ENCODE assay signal across 21 mouse cellular contexts in genomic region chr11:83364656-83365055, GRCm38 (mm10). TPM values are rescaled to one million over a fixed set of nuclear protein-coding genes. Genes with fewer than 3 reads are reported as not detected.
DNase-seq lines count a peak whose midpoint lies in the region; ATAC-seq and TF ChIP-seq lines count a peak whose summit lies in the region.
"Had no signal": no experiment of that assay in that cellular context is flagged by ENCODE, and none has a peak within 500 bp of the region (broad histone marks: within the 10 kb centered on the region; RNA-seq: fewer than 3 reads in every experiment).

No protein-coding gene starts in this region.

- TF ChIP-seq CTCF in hindbrain, postnatal 0 days (IDR thresholded peaks at IDR 0.05; ENCODE audit: low read depth), result no peak
- TF ChIP-seq CTCF in cerebellum, adult 2 months (IDR thresholded peaks at IDR 0.05; ENCODE audit: borderline replicate concordance, insufficient read depth, low read depth, low read length), result no peak
- TF ChIP-seq CTCF in olfactory bulb, adult 2 months (IDR thresholded peaks at IDR 0.05; ENCODE audit: insufficient read depth, low read depth, low read length), result no peak

- WGBS in hindbrain, postnatal 0 days, result 67% methylated on average over 6 of the region's 6 CpGs
- 94% methylated on average over 6 of the region's 6 CpGs for WGBS in hindbrain, embryonic 12.5 days
- 14% methylated on average over 6 of the region's 6 CpGs for WGBS in cerebellum, adult 2 months
- 84% methylated on average over 6 of the region's 6 CpGs for WGBS in olfactory bulb, adult 2 months

- H3K9me3 ChIP-seq in hindbrain, postnatal 0 days (ENCODE audit: low read length), result no peaks in the 10 kb centered on the region
- H3K9me3 ChIP-seq in hindbrain, embryonic 12.5 days (replicated peaks), result no peaks in the 10 kb centered on the region
- H3K9me3 ChIP-seq: embryonic facial prominence, embryonic 12.5 days; forebrain, embryonic 15.5 days; heart, embryonic 10.5 days; hindbrain, embryonic 13.5 days had no signal

- no peak overlapping the region for H3K4me3 ChIP-seq in hindbrain, postnatal 0 days (ENCODE audit: low read length)
- no peak overlapping the region for H3K4me3 ChIP-seq in hindbrain, embryonic 12.5 days
- no peak overlapping the region for H3K4me3 ChIP-seq in cerebellum, adult 2 months (replicated peaks; ENCODE audit: insufficient read depth, low read depth, low read length)
- no peak overlapping the region for H3K4me3 ChIP-seq in olfactory bulb, adult 2 months (ENCODE audit: insufficient read depth, low read depth, low read length)
- H3K4me3 ChIP-seq: embryonic facial prominence, embryonic 12.5 days; forebrain, embryonic 15.5 days; heart, embryonic 10.5 days; hindbrain, embryonic 13.5 days had no signal

- peak overlapping the region; percentile 36; the same call in 1 of the 2 replicates for H3K27ac ChIP-seq in hindbrain, postnatal 0 days
- no peak overlapping the region for H3K27ac ChIP-seq in hindbrain, embryonic 12.5 days
- H3K27ac ChIP-seq in cerebellum, adult 2 months (ENCODE audit: insufficient read depth, low read length), result no peak overlapping the region
- peak overlapping the region; percentile 2; the same call in 1 of the 2 replicates for H3K27ac ChIP-seq in olfactory bulb, adult 2 months (ENCODE audit: insufficient read depth, low read depth, low read length)
- H3K27ac ChIP-seq: embryonic facial prominence, embryonic 12.5 days; forebrain, embryonic 15.5 days; heart, embryonic 10.5 days; hindbrain, embryonic 13.5 days had no signal

- no peak overlapping the region for H3K4me2 ChIP-seq in hindbrain, postnatal 0 days (ENCODE audit: low read depth, low read length)
- H3K4me2 ChIP-seq in hindbrain, embryonic 12.5 days (replicated peaks), result no peak overlapping the region
- H3K4me2 ChIP-seq: embryonic facial prominence, embryonic 12.5 days; forebrain, embryonic 15.5 days; hindbrain, embryonic 13.5 days had no signal

- DNase-seq in hindbrain, postnatal 0 days (ENCODE audit: low spot score), result no peak
- DNase-seq in cerebellum, adult 2 months, result peak; percentile 51 to 68
- DNase-seq in cerebellum, postnatal 10 days, result peak; percentile 38 to 49
- DNase-seq in urinary bladder, postnatal 14 days (ENCODE audit: low spot score), result no peak
- DNase-seq: adrenal gland, postnatal 14 days; gastrocnemius, postnatal 10 days; heart, adult 18-20 months; heart, postnatal 10 days; heart, postnatal 4 days; kidney, adult 8-10 months had no signal

- peaks cover 22% of the 10 kb centered on the region for H3K36me3 ChIP-seq in hindbrain, postnatal 0 days (ENCODE audit: insufficient read depth, low read length)
- peaks cover 44% of the 10 kb centered on the region for H3K36me3 ChIP-seq in hindbrain, embryonic 12.5 days

- no peak for ATAC-seq in hindbrain, postnatal 0 days
- ATAC-seq in hindbrain, embryonic 12.5 days (ENCODE audit: low FRiP score), result no peak
- ATAC-seq in inflammation-experienced regulatory T-cells, adult 6 months, result no peak
- ATAC-seq: activated CD4-positive, CD25-positive, alpha-beta regulatory T cell, adult 4 months; forebrain, embryonic 15.5 days; intestine, embryonic 16.5 days; Patski had no signal

- H3K4me1 ChIP-seq in hindbrain, postnatal 0 days (ENCODE audit: insufficient read depth, low read length), result no peaks in the 10 kb centered on the region
- no peaks in the 10 kb centered on the region for H3K4me1 ChIP-seq in hindbrain, embryonic 12.5 days
- peaks cover 5% of the 10 kb centered on the region for H3K4me1 ChIP-seq in cerebellum, adult 2 months (ENCODE audit: control insufficient read depth, insufficient read depth, low read length)
- peaks cover 3% of the 10 kb centered on the region; the same call in 1 of the 2 replicates for H3K4me1 ChIP-seq in olfactory bulb, adult 2 months (ENCODE audit: control insufficient read depth, insufficient read depth, low read length)
- H3K4me1 ChIP-seq: embryonic facial prominence, embryonic 12.5 days; forebrain, embryonic 15.5 days; heart, embryonic 10.5 days; hindbrain, embryonic 13.5 days had no signal

- no peak for TF ChIP-seq POLR2A in cerebellum, adult 2 months (IDR thresholded peaks at IDR 0.05; ENCODE audit: borderline replicate concordance, insufficient read depth, low read length)
- TF ChIP-seq POLR2A in olfactory bulb, adult 2 months (IDR thresholded peaks at IDR 0.05; ENCODE audit: insufficient read depth, low read depth, low read length), result no peak

- H3K9ac ChIP-seq in hindbrain, postnatal 0 days (replicated peaks; ENCODE audit: low read length), result no peak overlapping the region
- H3K9ac ChIP-seq in hindbrain, embryonic 12.5 days, result no peak overlapping the region
- H3K9ac ChIP-seq: embryonic facial prominence, embryonic 12.5 days; forebrain, embryonic 15.5 days; hindbrain, embryonic 13.5 days had no signal

- H3K27me3 ChIP-seq in hindbrain, postnatal 0 days (ENCODE audit: insufficient read depth, low read length), result no peaks in the 10 kb centered on the region
- H3K27me3 ChIP-seq in hindbrain, embryonic 12.5 days, result no peaks in the 10 kb centered on the region
- H3K27me3 ChIP-seq in cerebellum, adult 2 months (ENCODE audit: control insufficient read depth, insufficient read depth, low read length), result no peaks in the 10 kb centered on the region
- H3K27me3 ChIP-seq: CH12.LX; embryonic facial prominence, embryonic 12.5 days; forebrain, embryonic 15.5 days; hindbrain, embryonic 13.5 days; Patski had no signal

RNA-seq across cellular contexts. Expression of gene Rasl10b, which starts 44.3 kb away (rescaled TPM):
- 122 and 128 TPM in 2 replicates for total RNA-seq in hindbrain, postnatal 0 days (2014; rRNA removed)
- polyA plus RNA-seq in hindbrain, postnatal 0 days (2015; fragmentation: Nextera tagmentation; extraction: Ambion mirVana), result 42.2 and 44.6 TPM in 2 replicates
- polyA plus RNA-seq in hindbrain, embryonic 12.5 days (2016; fragmentation: Nextera tagmentation; extraction: Ambion mirVana), result 16.8 and 17.7 TPM in 2 replicates
- polyA plus RNA-seq in cerebellum, adult 2 months (2012; rRNA removed), result 121 and 126 TPM in 2 replicates
- 96.6 TPM in 1 of 2 replicates, not detected in the other for polyA plus RNA-seq in olfactory bulb, adult 2 months (2012; ENCODE audit: insufficient read depth, insufficient read length, low replicate concordance, missing spikeins)
- polyA plus RNA-seq in inflammation-experienced regulatory T-cells, adult 6 months (2017; shearing (Covaris generic)), result not detected
- polyA plus RNA-seq: activated CD4-positive, CD25-positive, alpha-beta regulatory T cell, adult 4 months had no signal

Comparison
In these comparisons a context has a peak if more than half of its experiments do, and no peak if none do; other contexts are left out.
1. H3K27ac ChIP-seq: peak in hindbrain, postnatal 0 days (single experiment) and olfactory bulb, adult 2 months (single experiment); none in hindbrain, embryonic 12.5 days (single experiment) and cerebellum, adult 2 months (single experiment).
2. DNase-seq: peak in cerebellum, adult 2 months (2 of 2) and cerebellum, postnatal 10 days (2 of 2); none in hindbrain, postnatal 0 days (single experiment) and urinary bladder, postnatal 14 days (single experiment).
3. RNA of gene Rasl10b, which starts 44.3 kb away (polyA plus RNA-seq): 121 to 126 TPM in cerebellum, adult 2 months, 96.6 TPM in olfactory bulb, adult 2 months, 42.2 to 44.6 TPM in hindbrain, postnatal 0 days and 16.8 to 17.7 TPM in hindbrain, embryonic 12.5 days; not detected in inflammation-experienced regulatory T-cells, adult 6 months; every median in the first group is over 10 times any median in the second.